Mouse (Mus musculus): ENCODE results near the gene Fstl5. TPM values are rescaled to one million over a fixed set of nuclear protein-coding genes. Genes with fewer than 3 reads are reported as not detected.
"Not testable (repeated sequence)": the region's sequence is repeated elsewhere in the genome, so short reads cannot be mapped to it uniquely, and the experiment has no call there.

Gene Fstl5
- polyA plus RNA-seq, 1 experiment: 17.5 TPM

GRCm38 (mm10) chr3:76468147-76468546 lies 394.1 kb downstream of the Fstl5 start:
- no peak for DNase-seq (ENCODE audit: extremely low spot score in 1 of 2, low spot score in 1 of 2)

GRCm38 (mm10) chr3:76507891-76508290 lies 433.8 kb downstream of the Fstl5 start:
- not testable (repeated sequence) for DNase-seq (ENCODE audit: extremely low spot score in 1 of 2, low spot score in 1 of 2)

GRCm38 (mm10) chr3:76508811-76509210 lies 434.7 kb downstream of the Fstl5 start:
- DNase-seq (ENCODE audit: extremely low spot score in 1 of 2, low spot score in 1 of 2): no peak

GRCm38 (mm10) chr3:76567346-76567745 lies 493.3 kb downstream of the Fstl5 start:
- DNase-seq (ENCODE audit: extremely low spot score in 1 of 2, low spot score in 1 of 2): peak in 1 of 2 experiments; percentile 17

DNA sequence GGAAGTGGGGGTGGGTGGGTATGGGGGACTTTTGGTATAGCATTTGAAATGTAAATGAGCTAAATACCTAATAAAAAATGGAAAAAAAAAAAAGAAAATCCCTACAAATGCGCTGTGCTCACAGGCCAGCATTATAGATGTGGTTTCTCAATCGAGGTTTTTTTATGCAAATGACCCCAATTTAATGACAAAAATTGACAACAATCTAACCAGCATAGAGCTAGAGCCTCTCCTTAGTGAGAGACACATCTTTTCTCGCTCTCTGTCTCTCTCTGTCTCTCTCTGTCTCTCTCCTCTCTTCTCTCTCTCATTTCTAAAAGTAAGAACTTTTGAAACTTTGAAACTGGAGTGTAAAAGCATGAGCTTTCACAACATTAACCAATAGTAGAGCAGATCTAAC lies 498.4 kb downstream of the Fstl5 start:
- no peak for DNase-seq (ENCODE audit: extremely low spot score in 1 of 2, low spot score in 1 of 2)

DNA sequence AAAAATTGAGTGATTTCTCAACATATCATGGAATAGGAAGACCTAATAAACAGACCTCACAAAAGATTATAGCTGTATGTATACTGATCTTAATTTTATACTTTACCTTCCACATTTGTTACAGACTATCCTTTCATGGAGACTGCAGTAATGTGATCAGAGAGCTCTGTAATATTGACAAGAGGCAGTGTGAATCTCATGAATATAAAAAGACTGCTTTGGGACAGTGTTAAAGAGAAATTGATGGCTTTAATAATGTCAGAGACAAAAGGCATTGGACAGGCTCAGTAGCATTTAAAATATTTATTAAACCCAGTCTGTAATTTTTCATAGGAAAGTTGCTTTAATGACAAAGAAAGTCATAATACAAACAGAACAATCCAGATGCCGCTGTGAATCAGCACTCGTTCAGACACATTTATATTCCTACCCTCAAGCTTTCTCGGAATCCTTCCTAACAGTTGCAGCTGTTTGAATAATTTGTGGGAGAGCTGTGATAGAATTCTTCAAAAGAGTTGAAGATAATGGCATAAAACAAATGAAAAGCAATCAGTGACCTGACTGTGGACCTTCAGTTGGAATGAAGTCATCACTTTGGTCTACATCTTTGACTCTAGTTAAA lies 499.0 kb downstream of the Fstl5 start:
- DNase-seq (ENCODE audit: extremely low spot score in 1 of 2, low spot score in 1 of 2): no peak

GRCm38 (mm10) chr3:76593148-76593547 lies 519.1 kb downstream of the Fstl5 start:
- DNase-seq (ENCODE audit: extremely low spot score in 1 of 2, low spot score in 1 of 2): no peak

DNA sequence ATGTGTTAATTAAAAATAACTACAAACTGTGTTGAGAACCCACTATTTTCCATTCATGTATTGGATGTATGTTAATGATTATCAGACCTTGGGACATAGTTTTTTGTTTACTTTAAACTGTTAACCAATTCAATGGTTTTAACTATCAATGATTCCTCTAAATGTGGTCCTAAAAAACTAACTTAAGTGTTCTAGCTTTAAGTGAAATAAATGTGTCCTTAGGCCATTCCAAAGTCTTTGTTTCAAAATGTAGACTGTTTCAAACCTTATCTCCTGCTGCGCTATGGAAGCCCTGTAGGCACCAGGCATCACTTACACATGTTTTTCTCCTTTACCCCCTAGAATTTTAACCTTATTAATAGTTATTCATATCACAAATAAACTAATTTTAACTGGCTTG lies 546.0 kb downstream of the Fstl5 start:
- DNase-seq (ENCODE audit: extremely low spot score in 1 of 2, low spot score in 1 of 2): no peak

DNA sequence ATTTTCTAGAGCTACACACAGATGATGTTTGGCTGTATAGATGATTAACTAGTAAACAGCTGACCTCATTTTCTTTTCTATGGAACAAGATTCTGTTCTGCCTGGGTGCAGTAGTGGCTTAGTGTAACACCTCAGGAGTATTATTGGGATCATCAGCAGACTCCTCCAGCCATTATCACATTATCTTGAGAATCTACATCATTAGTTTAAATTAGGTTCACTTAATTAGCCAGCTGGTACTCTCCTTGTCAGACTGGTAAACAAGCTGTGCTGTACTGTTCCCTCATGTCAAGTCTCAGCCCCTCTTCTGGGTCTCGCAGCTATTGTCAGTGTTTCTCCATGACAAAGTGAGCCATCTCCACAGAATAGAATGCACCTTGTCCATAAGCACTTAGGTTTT lies 580.2 kb downstream of the Fstl5 start:
- DNase-seq (ENCODE audit: extremely low spot score in 1 of 2, low spot score in 1 of 2): no peak

DNA sequence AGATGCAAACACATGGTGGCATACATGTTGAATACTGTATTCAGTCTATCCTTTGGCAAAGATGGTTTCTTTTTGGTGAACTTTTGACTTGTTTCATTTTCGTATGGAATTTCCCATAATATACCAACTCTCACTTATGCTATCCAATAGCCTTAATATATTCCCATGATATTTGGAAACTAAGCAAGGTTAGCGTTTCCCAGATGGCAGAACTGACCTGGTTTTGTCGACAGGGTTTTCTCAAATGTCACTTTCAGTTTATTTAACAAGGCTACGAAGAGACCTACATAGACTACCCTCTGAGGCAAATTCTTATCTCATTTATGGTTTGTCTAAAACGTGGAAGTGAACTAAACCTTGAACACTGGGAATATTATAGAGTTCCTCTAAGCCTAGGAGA lies 596.8 kb downstream of the Fstl5 start:
- no peak for DNase-seq (ENCODE audit: extremely low spot score in 1 of 2, low spot score in 1 of 2)

- DNase-seq (ENCODE audit: extremely low spot score in 1 of 2, low spot score in 1 of 2): peak in 1 of 2 experiments; percentile 39
These were observed 601.9 kb downstream of the Fstl5 start for GRCm38 (mm10) chr3:76676006-76676405.

DNA sequence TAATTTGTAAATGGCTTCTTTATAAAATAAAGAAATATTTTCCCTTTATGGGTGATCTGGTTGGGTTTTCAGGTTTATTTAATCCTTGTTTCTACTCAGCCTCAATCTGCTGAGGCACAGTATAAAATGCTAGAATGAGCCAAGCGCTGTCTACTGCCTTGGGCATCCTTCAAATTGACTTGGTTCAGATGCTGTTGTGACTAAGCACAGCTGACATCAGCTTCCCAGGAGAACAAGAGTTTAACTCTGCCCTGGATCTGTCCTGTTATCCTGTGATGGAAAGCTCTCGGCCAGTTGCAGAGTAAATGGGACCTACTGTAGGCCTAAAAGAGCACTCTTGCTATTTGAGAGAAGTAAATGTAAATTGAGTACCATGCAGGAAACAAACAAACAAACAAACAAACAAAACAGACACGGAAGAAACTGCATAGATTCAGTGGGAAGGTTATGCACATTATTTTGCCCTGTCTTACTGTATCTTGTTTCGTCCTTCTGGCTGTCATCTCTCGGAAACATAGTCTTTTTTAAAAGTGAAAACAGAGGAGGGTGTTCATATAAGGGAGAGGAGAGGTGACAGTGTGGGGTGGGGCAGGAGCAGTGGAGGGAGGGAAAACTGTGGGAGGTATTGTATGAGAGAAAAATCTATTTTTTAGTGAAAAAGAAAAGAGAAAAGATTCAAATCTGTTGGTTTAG lies 605.9 kb downstream of the Fstl5 start:
- peak in 1 of 2 experiments; percentile 23 for DNase-seq (ENCODE audit: extremely low spot score in 1 of 2, low spot score in 1 of 2)

- DNase-seq (ENCODE audit: extremely low spot score in 1 of 2, low spot score in 1 of 2): peak in 1 of 2 experiments; percentile 24
These were observed 606.4 kb downstream of the Fstl5 start for GRCm38 (mm10) chr3:76680546-76680883.

- no peak for DNase-seq (ENCODE audit: extremely low spot score in 1 of 2, low spot score in 1 of 2)
These were observed 623.1 kb downstream of the Fstl5 start for GRCm38 (mm10) chr3:76697134-76697629.

DNA sequence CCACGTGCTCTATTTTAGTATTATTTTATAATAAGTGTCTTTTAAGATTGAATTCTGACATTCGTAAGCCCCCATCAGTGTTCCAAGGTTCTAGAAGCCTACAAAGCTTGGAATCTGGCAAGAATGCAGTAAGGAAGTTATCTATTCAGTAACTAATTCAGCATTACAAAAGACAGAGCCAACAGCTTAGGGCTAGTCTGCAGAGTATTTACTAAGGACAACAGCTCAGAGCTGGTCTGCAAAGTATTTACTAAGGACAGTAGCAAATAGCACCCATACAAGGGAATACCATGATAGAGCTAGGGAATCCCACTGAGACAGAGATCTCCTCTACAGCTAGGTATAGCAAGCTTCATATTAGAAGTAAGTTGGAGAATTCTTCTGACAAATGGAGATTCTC lies 665.2 kb downstream of the Fstl5 start:
- no peak for DNase-seq (ENCODE audit: extremely low spot score in 1 of 2, low spot score in 1 of 2)

Other genes with a start within 250 kb of the Fstl5 start
- 29.3 and 29.4 TPM in 2 replicates for gene Golim4, start 117.3 kb upstream of the Fstl5 start, polyA plus RNA-seq (2012; rRNA removed)